Mouse (Mus musculus) kidney, adult 8-10 months (tissue): ENCODE measurements around the gene Ush2a.

Experiments used
- DNase-seq, 2 experiments: peaks; one replicate each; pipeline ENCODE4 v3.0.0; 2022

The Ush2a gene

GRCm38 (mm10) chr1:188261903-188262682 is at the start of gene Ush2a:
Gene Ush2a, plus strand, starts transcription at chr1:188262023.
- DNase-seq: no peak

- DNase-seq: peak; percentile 40 to 58
Measured at GRCm38 (mm10) chr1:188214885-188215611, 46.8 kb upstream of the Ush2a start.

- no peak for DNase-seq
Measured at GRCm38 (mm10) chr1:188221226-188221792, 40.5 kb upstream of the Ush2a start.

GRCm38 (mm10) chr1:188233036-188233724 is 28.6 kb upstream of the Ush2a start:
- no peak for DNase-seq

- no peak for DNase-seq
Measured at GRCm38 (mm10) chr1:188238636-188239035, 23.2 kb upstream of the Ush2a start.

GRCm38 (mm10) chr1:188241766-188242165 is 20.1 kb upstream of the Ush2a start:
- DNase-seq: no peak

GRCm38 (mm10) chr1:188257500-188257899 is 4.3 kb upstream of the Ush2a start:
- no peak for DNase-seq

- no peak for DNase-seq
Measured at GRCm38 (mm10) chr1:188260259-188261107, 1.3 kb upstream of the Ush2a start.

GRCm38 (mm10) chr1:188267127-188267722 is 5.4 kb downstream of the Ush2a start:
- no peak for DNase-seq

GRCm38 (mm10) chr1:188269071-188269470 is 7.2 kb downstream of the Ush2a start:
- DNase-seq: no peak

GRCm38 (mm10) chr1:188313303-188313702 is 51.5 kb downstream of the Ush2a start:
- no peak for DNase-seq

- no peak for DNase-seq
Measured at GRCm38 (mm10) chr1:188316574-188316973, 54.8 kb downstream of the Ush2a start.

- DNase-seq: no peak
Measured at GRCm38 (mm10) chr1:188320204-188320603, 58.4 kb downstream of the Ush2a start.

GRCm38 (mm10) chr1:188321534-188321933 is 59.7 kb downstream of the Ush2a start:
- DNase-seq: no peak

- no peak for DNase-seq
Measured at GRCm38 (mm10) chr1:188330406-188330805, 68.6 kb downstream of the Ush2a start.

GRCm38 (mm10) chr1:188333936-188334335 is 72.1 kb downstream of the Ush2a start:
- DNase-seq: no peak

- no peak for DNase-seq
Measured at GRCm38 (mm10) chr1:188347762-188348161, 85.9 kb downstream of the Ush2a start.

- DNase-seq: no peak
Measured at GRCm38 (mm10) chr1:188354726-188355125, 92.9 kb downstream of the Ush2a start.

- DNase-seq: peak; percentile 15 to 32
Measured at GRCm38 (mm10) chr1:188363548-188363947, 101.7 kb downstream of the Ush2a start.

GRCm38 (mm10) chr1:188385180-188385579 is 123.4 kb downstream of the Ush2a start:
- DNase-seq: no peak

- DNase-seq: no peak
Measured at GRCm38 (mm10) chr1:188385733-188386261, 124.0 kb downstream of the Ush2a start.

GRCm38 (mm10) chr1:188387321-188387720 is 125.5 kb downstream of the Ush2a start:
- no peak for DNase-seq
